Mouse (Mus musculus) layer of hippocampus, postnatal 25 days (tissue): ENCODE measurements around the gene Nono. TPM values are rescaled to one million over a fixed set of nuclear protein-coding genes. Genes with fewer than 3 reads are reported as not detected.

Source experiments
- DNase-seq, 2 experiments: peaks; one replicate each; pipeline ENCODE4 v3.0.0; 2022; ENCODE audit warnings: mixed read lengths in 2 of 2, low spot score in 1 of 2; ENCODE audit errors: extremely low spot score in 1 of 2
- total RNA-seq, 2 experiments: library from RNA; stranded (reverse); gene quantifications; 2 replicates each; pipeline ENCODE4 v1.2.3; 2021

Nono gene
- 100 to 1,000 TPM; 131 to 158 TPM for total RNA-seq

- DNase-seq = peak; percentile 58 to 61
These were observed at the start of gene Nono for GRCm38 (mm10) chrX:101429142-101429949. Nono (plus strand) TSS chrX:101429318.

GRCm38 (mm10) chrX:101379744-101380143 is 49.4 kb upstream of the Nono start:
- no peak for DNase-seq

DNA sequence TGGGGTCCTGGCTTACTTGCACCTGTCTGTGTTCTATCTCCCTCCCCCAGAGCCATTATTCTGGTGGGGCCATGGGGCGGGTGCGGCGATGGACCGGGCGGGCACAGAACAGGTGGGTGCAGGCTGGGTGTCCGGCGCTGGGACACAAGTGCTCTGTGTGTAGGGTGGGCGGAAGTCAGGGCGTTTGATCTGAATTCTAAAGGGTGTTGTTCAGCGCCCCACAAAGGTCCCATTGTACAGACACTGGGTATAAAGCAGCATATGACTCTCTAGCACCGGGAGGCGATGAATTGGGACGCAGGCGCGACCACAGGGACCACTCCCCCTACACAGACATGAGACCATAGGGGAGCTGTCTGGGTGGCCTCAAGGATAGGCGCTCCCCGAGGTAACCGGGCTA is 45.7 kb upstream of the Nono start:
- DNase-seq = no peak

DNA sequence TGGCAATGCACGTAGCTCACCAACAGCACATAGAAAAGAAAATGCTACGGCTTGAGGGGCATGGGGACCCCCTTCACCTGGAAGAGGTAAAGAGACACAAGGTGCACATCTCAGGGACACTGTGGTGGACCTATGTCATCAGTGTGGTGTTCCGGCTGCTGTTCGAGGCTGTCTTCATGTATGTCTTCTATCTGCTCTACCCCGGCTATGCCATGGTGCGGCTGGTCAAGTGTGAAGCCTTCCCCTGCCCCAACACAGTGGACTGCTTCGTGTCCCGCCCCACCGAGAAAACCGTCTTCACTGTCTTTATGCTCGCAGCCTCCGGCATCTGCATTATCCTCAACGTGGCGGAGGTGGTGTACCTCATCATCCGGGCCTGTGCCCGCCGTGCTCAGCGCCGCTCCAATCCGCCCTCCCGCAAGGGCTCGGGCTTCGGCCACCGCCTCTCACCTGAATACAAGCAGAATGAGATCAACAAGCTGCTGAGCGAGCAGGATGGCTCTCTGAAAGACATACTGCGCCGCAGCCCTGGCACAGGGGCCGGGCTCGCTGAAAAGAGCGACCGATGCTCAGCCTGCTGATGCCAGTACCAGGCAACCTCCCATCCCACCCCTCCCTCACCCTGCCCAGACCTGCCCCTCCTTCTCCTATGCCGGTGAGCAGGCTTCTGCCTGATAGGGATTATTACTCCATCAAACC is 44.5 kb upstream of the Nono start:
- no peak for DNase-seq

- DNase-seq = no peak
These were observed 42.9 kb upstream of the Nono start for GRCm38 (mm10) chrX:101386222-101386621.

DNA sequence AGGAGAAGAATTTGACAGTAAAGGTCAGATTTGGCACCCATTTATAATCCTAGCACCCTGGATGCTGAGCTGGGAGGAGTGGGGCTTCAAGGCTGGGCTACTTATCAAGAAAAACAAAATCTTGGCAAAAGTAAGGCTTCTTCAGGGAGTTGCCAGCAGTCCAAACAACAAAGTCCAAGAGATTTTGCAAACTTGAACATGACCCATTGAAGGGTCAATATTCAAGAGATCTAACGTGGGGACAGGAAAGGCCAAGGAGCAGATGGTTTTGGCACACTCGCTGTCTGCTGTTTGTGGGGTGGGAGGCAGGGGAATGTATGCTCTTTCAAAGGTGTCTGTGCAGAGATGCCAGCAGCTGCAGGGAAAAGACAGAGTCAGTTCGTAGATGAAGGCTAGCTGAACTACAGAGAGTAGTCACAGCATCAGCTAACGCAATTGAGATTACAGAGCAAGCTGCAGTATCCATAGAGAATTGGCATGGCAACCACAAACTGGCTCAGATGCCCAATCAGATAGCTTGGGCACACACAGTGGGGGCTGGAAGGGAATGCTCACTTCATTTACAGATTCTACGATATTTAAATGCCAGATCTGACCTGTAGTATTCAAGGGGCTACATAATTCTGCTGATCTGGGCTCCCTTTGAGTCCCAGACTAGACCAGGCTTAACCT is 40.1 kb upstream of the Nono start:
- no peak for DNase-seq

- DNase-seq = no peak
These were observed 34.8 kb upstream of the Nono start for GRCm38 (mm10) chrX:101394341-101394740.

DNA sequence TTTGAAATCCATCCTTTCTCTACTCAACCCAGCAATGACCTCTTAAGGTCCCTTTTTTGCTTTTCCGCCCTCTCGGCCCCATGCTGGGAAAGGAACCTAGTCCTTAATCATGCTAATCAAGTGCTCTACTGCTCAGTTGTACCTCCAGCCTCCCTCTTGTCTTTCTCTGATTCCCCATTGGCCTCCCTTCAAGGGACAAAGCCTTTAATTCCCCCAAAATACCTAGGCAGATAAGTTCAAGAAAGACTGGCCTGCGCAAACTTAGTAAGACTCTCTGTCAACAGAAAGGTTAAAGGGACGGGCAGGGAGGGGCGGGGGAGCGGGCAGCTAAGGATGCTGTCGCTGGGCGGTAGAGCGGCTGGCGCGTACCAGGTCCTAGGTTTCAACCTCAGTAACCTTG is 32.7 kb upstream of the Nono start:
- DNase-seq = no peak

- DNase-seq = peak; percentile 36
These were observed 10.0 kb upstream of the Nono start for GRCm38 (mm10) chrX:101418946-101419724.

DNA sequence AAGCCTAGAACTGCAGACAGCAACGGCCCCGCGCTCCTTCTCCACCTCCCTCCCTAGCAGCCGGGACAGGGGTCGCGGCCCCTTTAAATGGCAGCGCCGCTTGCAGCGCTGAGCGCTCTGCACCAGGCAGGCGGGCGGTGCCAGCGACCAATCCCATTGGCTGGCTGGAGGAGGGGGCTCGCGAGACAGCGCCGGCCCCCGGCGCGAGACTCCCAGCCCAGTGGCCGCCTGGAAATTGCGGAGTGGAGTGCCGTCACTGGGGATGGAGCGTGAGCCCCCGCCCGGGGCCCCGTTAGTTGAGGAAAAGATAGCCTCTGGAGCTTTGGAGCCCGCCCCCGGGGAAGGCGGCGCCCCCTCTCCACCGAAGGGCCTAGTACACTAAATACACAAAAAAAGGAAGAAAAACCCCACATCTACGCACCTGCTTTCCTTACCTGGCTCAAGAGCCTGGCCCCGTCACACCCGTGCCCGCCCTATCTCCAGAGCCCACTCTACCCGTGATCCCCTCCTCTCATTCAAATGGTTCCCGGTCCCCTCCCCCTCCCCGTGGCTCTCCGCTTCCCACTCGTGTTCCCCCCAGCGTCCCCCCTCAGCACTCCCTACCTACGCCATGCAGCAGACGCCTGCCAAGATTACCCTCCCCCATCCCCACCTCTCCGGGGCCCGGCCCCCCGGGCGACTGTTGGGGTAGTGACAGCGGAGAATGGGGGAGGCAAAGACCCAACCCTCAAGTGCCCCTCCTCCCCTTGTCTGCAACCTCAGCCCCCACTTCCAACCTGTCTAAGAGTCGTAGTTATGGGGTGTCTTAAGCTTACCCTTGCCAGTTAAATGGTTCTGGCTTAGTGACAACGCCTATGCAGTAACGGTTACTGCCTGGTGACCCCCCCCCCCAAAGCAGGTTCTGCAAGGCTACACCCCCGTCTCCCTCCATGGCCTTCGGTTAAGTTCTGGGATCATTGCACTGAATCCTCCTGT is 9.1 kb upstream of the Nono start:
- peak; percentile 70 to 76 for DNase-seq

- DNase-seq = no peak
These were observed 8.4 kb upstream of the Nono start, which contains the start of gene Zmym3 for GRCm38 (mm10) chrX:101420700-101421095. Zmym3 (minus strand) TSS chrX:101420849.

DNA sequence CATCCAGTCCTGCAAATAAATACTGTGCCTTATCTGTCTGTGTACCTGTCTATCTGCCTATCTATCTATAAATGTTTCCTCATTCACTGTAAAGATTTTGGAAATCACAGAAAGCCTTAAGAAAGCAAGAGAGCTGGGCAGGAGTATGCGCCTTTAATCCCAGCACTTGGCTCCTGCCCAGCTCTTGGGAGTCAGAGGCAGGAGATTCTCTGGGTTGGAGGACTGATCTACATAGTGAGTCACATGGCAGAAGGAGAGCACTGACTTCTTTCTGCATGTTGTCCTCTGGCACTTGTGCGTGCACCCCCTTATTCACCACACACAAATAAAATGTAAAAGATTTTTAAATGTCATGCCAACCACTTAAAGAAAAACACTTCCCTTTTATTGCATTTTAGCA is 5.7 kb upstream of the Nono start:
- no peak for DNase-seq

DNA sequence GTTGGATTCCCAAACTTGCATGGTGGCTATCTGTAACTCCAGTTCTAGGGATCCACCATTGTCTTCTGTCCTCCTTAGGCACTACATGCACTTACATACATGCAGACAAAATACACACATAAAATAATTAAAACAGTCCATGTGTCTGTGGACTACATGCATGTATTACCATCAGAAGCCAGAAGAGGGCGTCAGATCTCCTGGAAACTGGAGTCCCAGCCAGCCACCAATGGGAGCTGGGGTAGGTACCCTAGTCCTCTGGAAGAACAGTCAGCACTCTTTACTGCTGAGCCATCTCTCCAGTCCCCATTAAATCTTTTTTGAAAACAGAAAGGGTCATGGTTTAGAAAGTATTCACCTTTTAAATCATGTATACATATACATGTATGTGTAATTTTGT is 1.3 kb upstream of the Nono start:
- DNase-seq = no peak

DNA sequence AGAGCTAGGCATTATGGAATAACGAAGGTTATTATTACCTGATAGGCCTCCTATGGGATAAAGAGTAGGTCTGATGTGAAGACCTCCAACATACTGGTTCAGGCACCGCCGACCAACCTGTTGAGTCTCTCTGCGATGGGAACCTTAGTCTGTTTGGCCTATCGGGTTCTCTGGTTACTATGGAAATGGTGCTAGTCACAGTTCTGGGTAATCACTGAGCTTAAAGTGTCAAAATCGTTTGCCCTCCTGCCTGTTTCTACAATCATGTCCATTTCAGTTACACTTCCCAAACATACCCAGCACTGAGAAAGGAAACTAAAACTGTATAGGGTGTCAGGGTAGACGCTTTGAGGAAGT is 355 bp upstream of the Nono start:
- DNase-seq = no peak

DNA sequence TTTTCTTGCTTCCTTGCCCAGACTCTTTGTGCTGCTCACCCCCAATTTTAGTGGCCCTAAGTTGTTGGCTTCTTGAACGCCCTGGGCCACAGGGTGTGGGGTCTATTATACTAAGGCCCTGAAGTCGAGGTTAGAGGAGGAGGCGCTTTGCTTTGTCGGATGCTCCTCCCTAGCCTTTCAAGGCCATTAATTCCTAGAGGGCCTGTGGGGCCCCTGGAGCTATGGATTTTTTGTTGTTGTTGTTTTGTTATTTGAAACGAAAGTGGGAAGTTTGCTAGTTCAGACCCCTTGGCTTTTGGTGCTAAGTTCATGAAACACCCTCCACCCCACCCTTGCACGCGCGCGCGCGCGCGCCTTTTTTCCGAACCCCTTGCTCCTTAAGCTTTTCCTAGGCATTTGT is 858 bp downstream of the Nono start:
- no peak for DNase-seq

DNA sequence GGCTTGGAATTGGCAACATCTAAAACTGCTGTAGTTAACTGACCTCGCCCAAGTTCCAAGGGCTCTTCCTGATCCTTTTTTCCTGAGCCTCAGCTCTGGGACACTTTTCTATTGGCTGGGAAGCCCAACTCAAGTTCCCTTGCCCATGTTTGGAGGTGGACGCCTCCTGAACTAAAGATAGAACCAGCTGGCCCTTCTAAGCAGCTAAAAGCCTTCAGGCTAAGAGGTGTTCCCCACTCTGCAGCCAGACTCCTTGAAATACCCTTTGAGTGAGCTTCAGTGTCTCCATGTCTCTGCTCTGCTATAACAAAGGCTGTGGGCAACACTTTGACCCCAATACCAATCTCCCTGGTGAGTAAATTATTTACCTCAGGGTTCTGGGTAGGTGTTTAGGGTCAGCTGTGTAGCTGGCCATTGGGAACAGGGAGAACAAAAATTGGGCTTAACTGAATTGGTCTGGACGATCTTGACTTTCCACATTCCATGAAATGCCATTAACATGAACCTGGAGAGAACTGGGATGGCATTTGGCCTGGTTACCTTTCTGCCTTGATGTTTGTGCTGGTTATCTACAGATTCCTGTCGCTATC is 19.9 kb downstream of the Nono start, which contains the start of gene Itgb1bp2:
TSS of gene Itgb1bp2 (plus strand) at position 203 of the 590 bp plus-strand sequence.
- no peak for DNase-seq

DNA sequence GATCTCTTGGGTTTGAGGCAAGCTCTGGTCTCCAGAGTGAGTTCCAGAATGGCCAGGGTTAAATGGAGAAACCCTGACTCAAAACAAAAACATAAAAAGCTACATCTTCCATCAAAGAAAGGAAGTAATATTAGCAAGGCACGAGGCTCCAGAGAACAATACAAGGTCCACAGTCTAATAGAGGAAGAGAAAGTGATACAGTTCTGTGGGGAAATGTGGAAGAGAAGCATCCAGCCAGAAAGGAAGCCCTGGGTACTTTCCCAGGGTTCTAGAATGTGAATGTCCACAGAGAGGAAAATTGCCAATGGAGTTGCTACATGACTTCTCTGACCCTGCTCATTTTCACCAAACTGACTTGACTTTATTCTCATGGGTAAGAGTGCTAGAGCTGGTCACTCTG is 22.0 kb downstream of the Nono start:
- DNase-seq = no peak

GRCm38 (mm10) chrX:101451591-101451990 is 22.5 kb downstream of the Nono start:
- DNase-seq = no peak

- no peak for DNase-seq
These were observed 43.1 kb downstream of the Nono start for GRCm38 (mm10) chrX:101472202-101472601.
